Comparison of ENCODE assay signal across 8 mouse cellular contexts in the genomic region with DNA sequence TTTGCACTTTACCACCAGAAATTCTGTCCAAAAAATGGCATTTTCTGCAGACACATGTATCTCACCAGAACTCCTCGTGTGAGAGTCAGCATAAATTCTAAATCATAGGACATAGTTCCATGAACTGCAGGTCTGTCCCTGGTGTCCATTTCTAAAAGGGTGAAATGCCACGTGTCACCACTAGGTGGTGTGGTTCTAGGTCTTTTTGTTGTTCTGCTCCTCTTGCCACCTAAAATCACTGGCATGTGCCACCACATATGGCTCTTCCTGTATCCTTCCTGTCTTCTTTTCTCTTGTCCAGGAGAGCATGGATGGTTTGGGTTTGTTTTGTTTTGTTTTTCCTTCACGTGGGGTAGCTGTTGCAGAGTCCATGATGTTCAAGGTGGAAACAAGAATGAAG. TPM values are rescaled to one million over a fixed set of nuclear protein-coding genes. Genes with fewer than 3 reads are reported as not detected.
DNase-seq lines count a peak whose midpoint lies in the region; ATAC-seq lines count a peak whose summit lies in the region.

No protein-coding gene starts in this region.

- WGBS in hindbrain, embryonic 14.5 days, result 16% methylated on average over 3 of the region's 3 CpGs

- no peak for ATAC-seq in hindbrain, embryonic 14.5 days (ENCODE audit: low FRiP score)

- no peak overlapping the region for H3K4me3 ChIP-seq in hindbrain, embryonic 14.5 days (replicated peaks; ENCODE audit: low read length)

- H3K36me3 ChIP-seq in hindbrain, embryonic 14.5 days (replicated peaks; ENCODE audit: control insufficient read depth, insufficient read depth), result peaks cover 78% of the 10 kb centered on the region

- no peaks in the 10 kb centered on the region for H3K4me1 ChIP-seq in hindbrain, embryonic 14.5 days (replicated peaks; ENCODE audit: control insufficient read depth, insufficient read depth, low read length)

- H3K9ac ChIP-seq in hindbrain, embryonic 14.5 days, result no peak overlapping the region

- DNase-seq in gastrocnemius, adult 18-20 months (ENCODE audit: low spot score), result peak; percentile 31
- DNase-seq in gastrocnemius, postnatal 25 days, result no peak
- peak; percentile 6 for DNase-seq in ovary, postnatal 10 days (ENCODE audit: low spot score)
- no peak for DNase-seq in ovary, postnatal 36 days (ENCODE audit: low spot score)
- peak; percentile 20 for DNase-seq in c-Kit-negative CD71-positive TER-119-positive erythroid progenitor cells, embryonic 14.5 days (ENCODE audit: low read depth, low spot score)
- peak; percentile 63 for DNase-seq in hindbrain, embryonic 14.5 days (ENCODE audit: low spot score)
- DNase-seq in lung, postnatal 36 days, result peak; percentile 61
- DNase-seq in T-cell, adult 2 months (ENCODE audit: low spot score), result no peak

- no peaks in the 10 kb centered on the region for H3K9me3 ChIP-seq in hindbrain, embryonic 14.5 days (ENCODE audit: control insufficient read depth, low read length)

- H3K4me2 ChIP-seq in hindbrain, embryonic 14.5 days (replicated peaks), result no peak overlapping the region

- no peaks in the 10 kb centered on the region for H3K27me3 ChIP-seq in hindbrain, embryonic 14.5 days (ENCODE audit: control insufficient read depth, insufficient read depth, low read length)

- no peak overlapping the region for H3K27ac ChIP-seq in hindbrain, embryonic 14.5 days

RNA-seq across cellular contexts. Expression of gene Pxdn, which starts 42.7 kb away (rescaled TPM):
- total RNA-seq in gastrocnemius, adult 18-20 months (2021), result 1 to 10 TPM; 5.9 to 6.4 TPM
- 10 to 100 TPM; 12.1 to 23.8 TPM for total RNA-seq in gastrocnemius, postnatal 25 days (2021)
- 60.0 and 65.3 TPM in 2 replicates for polyA plus RNA-seq in hindbrain, embryonic 14.5 days (2014; fragmentation: Nextera tagmentation; extraction: Ambion mirVana)

Comparison
In these comparisons a context has a peak if more than half of its experiments do, and no peak if none do; other contexts are left out.
1. DNase-seq: peak in gastrocnemius, adult 18-20 months (single experiment), ovary, postnatal 10 days (single experiment), c-Kit-negative CD71-positive TER-119-positive erythroid progenitor cells, embryonic 14.5 days (single experiment), hindbrain, embryonic 14.5 days (single experiment) and lung, postnatal 36 days (single experiment); none in gastrocnemius, postnatal 25 days (single experiment), ovary, postnatal 36 days (single experiment) and T-cell, adult 2 months (single experiment).